Mouse (Mus musculus): ENCODE measurements around the gene Iqcf1. TPM values are rescaled to one million over a fixed set of nuclear protein-coding genes. Genes with fewer than 3 reads are reported as not detected.
A peak's percentile ranks its signal among the peaks of the same experiment; 100 is the strongest.

Iqcf1 gene
- polyA plus RNA-seq (2016; fragmentation: Nextera tagmentation; extraction: Ambion mirVana): not detected in 2 replicates

DNA sequence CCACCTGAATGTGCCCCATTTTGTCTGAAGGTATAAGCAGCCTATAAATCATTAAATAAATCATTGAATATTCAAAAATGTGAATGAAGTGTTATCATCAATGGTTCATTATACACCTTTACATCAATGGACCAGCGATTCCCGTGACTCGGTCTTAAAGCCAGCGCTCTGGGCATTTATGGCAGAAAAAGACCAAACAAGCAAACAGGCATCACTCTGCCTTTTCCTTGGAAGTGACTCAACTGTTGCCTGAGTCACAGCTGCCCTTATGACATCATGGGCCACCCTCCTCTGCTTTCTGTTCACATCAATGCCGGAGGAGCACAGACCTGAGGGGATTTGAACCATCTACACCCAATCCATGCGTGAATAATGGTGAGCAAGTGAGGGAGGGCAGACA is at the start of gene Iqcf1:
TSS of gene Iqcf1 (plus strand) at position 301 of the 400 bp plus-strand sequence.
- DNase-seq (ENCODE audit: low spot score): no peak
- Histone ChIP-seq H3K36me3 (no peaks in the 10 kb centered on the region), H3K9me3 (no peaks in the 10 kb centered on the region), H3K27me3 (ENCODE audit: insufficient read depth, poor library complexity, severe bottlenecking) (peaks cover 3% of the 10 kb centered on the region; the same call in 1 of the 2 replicates), H3K4me1 (no peaks in the 10 kb centered on the region), H3K4me3 (no peak within 1 kb of the TSS), H3K27ac (no peak within 1 kb of the TSS)
- 82% methylated on average over 6 of the region's 6 CpGs for WGBS

DNA sequence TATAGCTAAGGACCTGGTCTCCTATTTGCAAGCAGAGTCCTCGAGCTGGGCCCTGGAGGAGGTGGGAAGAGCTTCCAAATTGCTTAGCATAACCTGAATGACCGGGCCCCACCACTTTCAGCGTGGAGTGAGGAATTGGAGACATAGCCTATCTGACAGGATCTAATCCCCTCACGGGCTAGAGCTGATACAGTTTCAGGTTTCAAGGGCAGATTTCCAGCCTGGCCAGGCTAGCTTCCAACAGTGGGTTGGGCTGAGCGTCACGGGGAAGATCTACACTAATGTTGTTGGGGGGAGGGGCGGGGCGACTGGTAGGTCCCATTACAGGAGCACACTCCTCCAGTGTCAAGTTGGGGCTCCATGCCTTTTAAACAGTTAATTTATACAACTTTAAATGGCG is 49.1 kb upstream of the Iqcf1 start:
- Histone ChIP-seq H3K27me3 (ENCODE audit: insufficient read depth, poor library complexity, severe bottlenecking) (peaks cover 4% of the 10 kb centered on the region; the same call in 1 of the 2 replicates), H3K4me1 (peaks cover 90% of the 10 kb centered on the region), H3K36me3 (no peaks in the 10 kb centered on the region), H3K4me3 (peak overlapping the region; percentile 22; the same call in 1 of the 2 replicates), H3K27ac (peak overlapping the region; percentile 64), H3K9me3 (no peaks in the 10 kb centered on the region)
- WGBS: 8% methylated on average over 9 of the region's 9 CpGs
- no peak for DNase-seq (ENCODE audit: low spot score)

DNA sequence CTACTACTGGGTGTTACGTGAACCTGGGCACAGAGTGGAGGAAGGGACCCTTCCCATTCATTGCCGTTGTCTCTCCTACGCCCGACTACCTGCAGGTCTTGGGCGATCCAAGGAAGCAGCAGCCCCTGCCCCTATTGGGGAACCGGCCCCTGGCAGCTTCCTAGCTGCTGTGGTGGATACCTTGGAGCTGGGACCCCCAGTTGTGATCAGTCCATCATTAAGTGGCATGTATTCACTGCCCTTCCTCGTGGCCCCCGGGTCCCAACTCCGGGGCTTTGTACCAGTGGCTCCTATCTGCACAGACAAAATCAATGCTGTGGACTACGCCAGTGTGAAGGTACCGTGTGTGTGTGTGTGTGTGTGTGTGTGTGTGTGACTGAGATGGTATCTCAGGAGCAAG is 48.5 kb upstream of the Iqcf1 start:
- peaks cover 93% of the 10 kb centered on the region for H3K4me1 ChIP-seq
- H3K9me3 ChIP-seq: no peaks in the 10 kb centered on the region
- WGBS: 69% methylated on average over 11 of the region's 11 CpGs
- H3K36me3 ChIP-seq: 0 out of 2 replicates have a peak, but pooled peaks cover 1% of the 10 kb centered on the region
- H3K4me3 ChIP-seq: peak overlapping the region; percentile 22; the same call in 1 of the 2 replicates
- peak overlapping the region; percentile 39; the same call in 1 of the 2 replicates for H3K27ac ChIP-seq
- H3K27me3 ChIP-seq (ENCODE audit: insufficient read depth, poor library complexity, severe bottlenecking): peaks cover 4% of the 10 kb centered on the region; the same call in 1 of the 2 replicates
- no peak for DNase-seq (ENCODE audit: low spot score)

DNA sequence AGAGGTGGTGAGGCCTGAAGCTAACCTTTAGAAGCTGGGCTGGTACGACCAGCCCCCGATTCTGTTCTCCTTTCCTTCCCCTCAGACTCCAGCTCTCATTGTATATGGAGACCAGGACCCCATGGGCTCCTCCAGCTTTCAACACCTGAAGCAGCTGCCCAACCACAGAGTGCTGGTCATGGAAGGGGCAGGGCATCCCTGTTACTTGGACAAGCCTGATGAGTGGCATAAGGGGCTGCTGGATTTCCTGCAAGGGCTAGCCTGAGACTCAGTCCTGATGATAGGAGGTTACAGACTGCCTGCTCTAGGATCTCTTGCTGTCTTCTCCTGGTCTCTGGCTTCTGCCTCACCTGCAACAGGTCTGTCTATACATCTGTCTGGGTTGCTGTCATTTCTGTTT is 47.9 kb upstream of the Iqcf1 start:
- Histone ChIP-seq H3K4me3 (no peak overlapping the region), H3K36me3 (0 out of 2 replicates have a peak, but pooled peaks cover 7% of the 10 kb centered on the region), H3K9me3 (no peaks in the 10 kb centered on the region), H3K27me3 (ENCODE audit: insufficient read depth, poor library complexity, severe bottlenecking) (peaks cover 4% of the 10 kb centered on the region; the same call in 1 of the 2 replicates), H3K27ac (peak overlapping the region; percentile 39), H3K4me1 (peaks cover 98% of the 10 kb centered on the region)
- 48% methylated on average over 2 of the region's 2 CpGs for WGBS
- DNase-seq (ENCODE audit: low spot score): no peak

DNA sequence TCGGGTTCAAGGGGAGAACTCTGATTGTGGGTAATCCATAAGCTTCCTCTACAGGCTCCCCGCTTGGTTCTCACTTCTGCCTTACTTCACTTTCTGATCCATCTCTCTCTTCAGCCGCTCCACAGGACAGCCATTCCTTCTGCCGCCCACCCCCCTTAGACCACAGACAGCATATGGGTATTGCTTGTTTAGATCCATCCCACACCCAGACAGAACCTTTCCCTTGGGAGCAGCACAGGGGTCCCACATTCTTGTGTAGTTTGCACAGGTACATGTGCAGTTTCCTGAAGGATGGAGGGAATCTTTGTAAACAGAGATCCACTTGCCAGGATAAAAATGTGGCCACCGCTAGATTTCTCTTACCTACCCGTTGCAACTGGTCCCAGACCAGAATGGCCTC is 47.4 kb upstream of the Iqcf1 start:
- Histone ChIP-seq H3K36me3 (0 out of 2 replicates have a peak, but pooled peaks cover 10% of the 10 kb centered on the region), H3K9me3 (no peaks in the 10 kb centered on the region), H3K27ac (peak overlapping the region; percentile 94), H3K27me3 (ENCODE audit: insufficient read depth, poor library complexity, severe bottlenecking) (peaks cover 4% of the 10 kb centered on the region; the same call in 1 of the 2 replicates), H3K4me3 (peak overlapping the region; percentile 87), H3K4me1 (peaks cover 98% of the 10 kb centered on the region)
- no peak for DNase-seq (ENCODE audit: low spot score)
- 30% methylated on average over 6 of the region's 6 CpGs for WGBS

DNA sequence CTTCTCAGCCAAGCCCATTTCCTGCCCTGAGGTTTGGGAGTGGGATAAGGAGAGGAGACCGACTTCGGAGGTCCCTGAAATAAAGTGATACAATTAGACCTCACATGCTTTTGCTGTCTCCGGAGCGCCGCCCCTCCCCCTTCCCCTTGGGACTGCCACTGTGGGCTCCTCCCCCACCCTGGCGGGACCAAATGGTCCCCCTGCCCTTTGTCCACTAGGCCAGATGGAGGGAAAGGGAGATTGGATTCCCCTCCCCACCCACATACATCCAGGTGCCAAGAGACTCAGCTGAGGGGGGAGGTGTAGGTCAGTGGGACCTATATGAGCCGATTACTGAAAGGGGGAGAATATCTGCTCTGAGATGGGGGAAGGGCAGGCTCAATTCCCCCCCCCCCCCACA is 46.9 kb upstream of the Iqcf1 start:
- Histone ChIP-seq H3K27ac (peak overlapping the region; percentile 94), H3K4me1 (peaks cover 98% of the 10 kb centered on the region), H3K27me3 (ENCODE audit: insufficient read depth, poor library complexity, severe bottlenecking) (peaks cover 4% of the 10 kb centered on the region; the same call in 1 of the 2 replicates), H3K4me3 (peak overlapping the region; percentile 87), H3K36me3 (0 out of 2 replicates have a peak, but pooled peaks cover 10% of the 10 kb centered on the region), H3K9me3 (no peaks in the 10 kb centered on the region)
- DNase-seq (ENCODE audit: low spot score): no peak
- WGBS: 4% methylated on average over 7 of the region's 7 CpGs

DNA sequence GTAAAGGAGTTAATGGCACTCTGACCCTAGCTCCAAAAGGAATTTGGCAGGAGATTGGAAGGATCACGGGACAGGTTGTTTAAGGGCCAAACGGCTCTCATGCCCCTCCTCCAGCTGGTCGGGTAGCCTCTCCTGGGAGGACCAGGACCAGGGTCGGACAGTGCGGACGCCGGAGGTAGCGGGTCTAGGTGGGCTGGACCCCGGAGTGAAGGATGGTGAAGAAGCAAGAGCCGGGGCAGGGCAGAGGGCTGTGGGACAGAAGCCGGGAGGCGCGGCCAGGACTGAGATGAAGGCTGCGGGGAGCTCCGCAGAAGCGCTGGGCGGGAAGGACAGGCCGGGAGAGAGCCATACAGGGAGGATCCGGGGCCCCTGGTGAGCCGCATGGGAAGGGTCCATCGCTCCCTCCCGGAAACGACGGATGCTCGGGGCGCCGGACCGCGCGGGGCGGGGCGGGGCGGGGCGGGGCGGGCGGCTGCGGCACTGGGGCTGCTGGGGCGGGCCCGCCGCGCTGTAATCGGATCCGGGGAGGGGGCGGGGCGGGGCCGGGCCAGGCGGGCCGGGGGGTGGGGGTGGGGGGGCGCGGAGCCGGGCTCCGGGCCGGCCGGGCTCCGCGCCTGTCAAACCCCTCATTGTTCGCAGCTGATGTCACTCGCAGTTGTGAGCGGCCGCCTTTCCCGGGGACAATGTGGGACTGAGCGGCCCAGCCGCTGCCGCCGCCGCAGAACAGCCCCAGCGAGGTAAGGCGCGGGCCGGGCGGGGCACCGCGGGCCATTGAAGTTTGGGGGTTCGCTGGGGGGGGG is 46.3 kb upstream of the Iqcf1 start, which contains the start of gene Pcbp4:
TSS of gene Pcbp4 (plus strand) at position 21 of the 800 bp plus-strand sequence.
- Histone ChIP-seq H3K9me3 (no peaks in the 10 kb centered on the region), H3K36me3 (0 out of 2 replicates have a peak, but pooled peaks cover 16% of the 10 kb centered on the region), H3K27ac (peak within 1 kb of the TSS; percentile 94), H3K27me3 (ENCODE audit: insufficient read depth, poor library complexity, severe bottlenecking) (peaks cover 4% of the 10 kb centered on the region; the same call in 1 of the 2 replicates), H3K4me1 (peaks cover 98% of the 10 kb centered on the region), H3K4me3 (peak within 1 kb of the TSS; percentile 87)
- DNase-seq (ENCODE audit: low spot score): peak; percentile 91
- WGBS: 1% methylated on average over 59 of the region's 74 CpGs

DNA sequence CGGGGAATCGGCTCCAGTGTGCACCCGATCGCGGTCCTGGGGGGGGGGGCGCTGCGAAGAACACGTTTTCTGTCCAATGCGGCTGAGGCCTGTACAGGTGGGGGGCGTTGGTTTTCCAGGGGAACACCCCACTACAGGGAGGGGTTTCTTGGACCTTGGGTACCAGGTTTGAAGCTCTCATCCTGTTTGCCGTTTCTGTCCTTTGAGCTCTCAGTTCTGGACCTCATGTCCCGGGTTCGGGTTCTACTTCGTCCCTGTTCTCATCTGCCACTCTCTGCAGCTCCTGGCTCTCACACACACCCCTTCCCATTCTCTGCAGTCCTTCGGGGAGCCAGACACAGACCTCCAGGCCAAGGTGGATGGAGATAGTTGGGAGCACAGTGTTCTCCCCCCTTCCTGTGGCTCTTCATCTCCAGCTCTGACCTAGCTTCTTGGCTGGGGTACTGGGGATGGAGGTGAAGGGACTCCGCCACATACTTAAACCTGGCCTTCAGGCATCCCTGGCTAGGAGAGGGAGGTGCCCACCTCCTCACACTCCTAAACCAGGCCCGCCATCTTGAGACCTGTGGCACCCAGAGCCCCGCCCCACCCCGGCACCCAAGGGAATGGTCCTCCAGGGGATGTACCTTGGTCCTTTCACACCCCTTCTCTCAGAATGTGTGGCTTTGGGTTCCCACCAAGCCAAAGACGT is 45.6 kb upstream of the Iqcf1 start:
- Histone ChIP-seq H3K36me3 (0 out of 2 replicates have a peak, but pooled peaks cover 23% of the 10 kb centered on the region), H3K27ac (peak overlapping the region; percentile 94), H3K4me1 (peaks cover 98% of the 10 kb centered on the region), H3K27me3 (ENCODE audit: insufficient read depth, poor library complexity, severe bottlenecking) (peaks cover 4% of the 10 kb centered on the region; the same call in 1 of the 2 replicates), H3K4me3 (peak overlapping the region; percentile 87), H3K9me3 (no peaks in the 10 kb centered on the region)
- 2% methylated on average over 20 of the region's 20 CpGs for WGBS
- peak; percentile 86 for DNase-seq (ENCODE audit: low spot score)

DNA sequence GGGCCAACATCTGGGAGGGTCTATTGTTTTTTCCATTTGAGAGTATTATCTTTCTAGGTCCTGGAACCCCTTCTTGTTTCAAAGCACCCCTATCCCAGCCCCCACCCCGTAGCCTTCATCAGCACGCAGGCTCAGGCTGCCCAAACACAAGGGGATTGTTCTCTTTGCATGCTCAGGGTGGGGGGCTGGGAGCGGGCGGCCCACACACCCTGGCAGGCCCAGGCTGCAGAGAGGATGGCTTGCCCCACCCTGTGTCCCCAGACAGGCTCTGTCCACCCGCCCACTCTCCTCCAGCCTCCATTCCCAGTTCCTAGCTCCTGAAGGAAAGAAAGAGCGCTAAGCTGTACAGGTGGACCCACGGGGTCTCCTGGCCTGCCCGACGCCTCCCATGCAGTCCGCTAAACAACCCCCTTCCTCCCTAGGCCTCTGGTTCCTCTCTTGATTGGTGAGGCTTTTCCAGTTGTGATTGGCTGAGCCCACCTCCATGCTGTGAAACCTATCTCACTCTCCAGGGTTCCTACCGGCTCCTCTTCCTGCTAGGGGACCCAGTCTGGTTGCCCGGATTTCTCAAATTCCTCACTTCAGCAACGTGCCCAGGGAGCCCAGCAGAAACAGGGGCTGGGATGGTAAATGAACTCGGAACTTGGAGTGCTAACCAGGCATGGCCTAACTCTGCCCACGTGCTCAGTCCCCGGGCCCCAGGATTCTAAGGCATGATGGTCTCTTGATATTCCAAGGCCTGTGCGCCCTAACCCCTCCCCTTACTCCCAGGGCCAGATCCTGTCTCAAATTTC is 44.7 kb upstream of the Iqcf1 start:
- Histone ChIP-seq H3K9me3 (no peaks in the 10 kb centered on the region), H3K4me3 (peak overlapping the region; percentile 87), H3K36me3 (peaks cover 30% of the 10 kb centered on the region; the same call in 1 of the 2 replicates), H3K27ac (peak overlapping the region; percentile 94), H3K4me1 (peaks cover 100% of the 10 kb centered on the region), H3K27me3 (ENCODE audit: insufficient read depth, poor library complexity, severe bottlenecking) (peaks cover under 1% of the 10 kb centered on the region; the same call in 1 of the 2 replicates)
- peak; percentile 85 for DNase-seq (ENCODE audit: low spot score)
- under 1% methylated on average over 17 of the region's 17 CpGs for WGBS

DNA sequence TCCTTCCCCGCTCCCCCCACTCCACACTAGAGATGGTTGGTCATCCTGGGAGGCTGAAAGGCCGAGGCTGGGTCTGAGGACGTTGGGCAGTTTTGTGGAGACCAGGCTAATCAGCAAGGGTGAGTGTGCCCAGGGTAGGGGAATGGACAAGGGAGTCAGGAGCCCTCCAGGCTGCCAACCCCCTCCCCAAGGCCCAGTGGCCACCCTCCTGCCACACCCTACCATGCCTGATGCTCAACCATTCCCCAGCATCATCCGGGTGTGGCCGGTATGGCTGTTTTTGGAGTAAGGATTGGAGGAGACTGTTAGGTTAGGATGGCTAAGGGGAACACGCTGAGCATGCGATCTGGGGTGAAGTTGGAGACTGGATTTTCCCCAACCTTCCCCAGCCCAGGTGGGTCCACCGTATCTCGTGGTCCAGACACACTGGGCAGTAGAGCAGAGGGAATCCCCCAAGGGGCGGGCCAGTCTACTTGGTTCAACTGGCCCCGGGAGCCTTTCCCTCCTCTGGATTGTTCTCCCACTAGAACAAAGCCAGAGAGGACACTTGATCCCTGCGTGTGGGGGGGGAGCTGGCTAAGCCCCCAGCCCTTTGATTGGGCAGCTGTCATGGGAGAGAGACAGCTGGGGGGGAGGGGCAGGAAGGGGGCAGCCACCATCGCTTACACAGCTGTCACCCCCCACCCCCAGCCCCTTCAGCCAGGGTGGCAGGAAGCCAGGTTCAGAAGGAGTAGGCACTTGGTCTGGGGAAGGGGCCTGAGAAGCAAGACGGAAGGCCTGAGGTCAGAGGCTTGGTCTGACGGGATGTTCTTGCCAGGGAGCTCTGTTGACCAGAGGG is 43.2 kb upstream of the Iqcf1 start:
- 42% methylated on average over 15 of the region's 15 CpGs for WGBS
- H3K4me1 ChIP-seq: peaks cover 96% of the 10 kb centered on the region
- H3K9me3 ChIP-seq: no peaks in the 10 kb centered on the region
- peaks cover 44% of the 10 kb centered on the region for H3K36me3 ChIP-seq
- no peaks in the 10 kb centered on the region for H3K27me3 ChIP-seq (ENCODE audit: insufficient read depth, poor library complexity, severe bottlenecking)
- H3K4me3 ChIP-seq: peak overlapping the region; percentile 87
- no peak for DNase-seq (ENCODE audit: low spot score)
- peak overlapping the region; percentile 94 for H3K27ac ChIP-seq

DNA sequence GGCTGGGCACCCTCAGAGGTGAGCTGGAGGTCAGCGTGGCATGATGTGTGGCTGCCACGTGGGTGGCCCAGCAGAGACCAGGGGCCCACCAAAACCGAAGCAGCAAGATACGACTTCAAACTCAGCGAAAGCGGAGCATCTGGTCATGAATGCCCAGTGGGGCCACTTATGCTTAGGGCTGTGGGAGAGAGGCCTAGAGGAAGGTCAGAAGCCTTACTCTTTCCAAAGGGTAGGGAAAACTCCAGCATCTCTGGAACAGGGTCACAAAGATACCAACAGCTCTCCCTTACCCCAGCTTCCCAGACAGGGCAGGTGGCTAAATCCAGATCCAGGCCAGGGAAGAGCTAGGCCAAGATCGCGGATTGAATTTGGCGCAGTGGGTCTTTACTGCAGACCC is 42.6 kb upstream of the Iqcf1 start:
- 60% methylated on average over 9 of the region's 9 CpGs for WGBS
- Histone ChIP-seq H3K4me1 (peaks cover 90% of the 10 kb centered on the region), H3K9me3 (no peaks in the 10 kb centered on the region), H3K36me3 (peaks cover 50% of the 10 kb centered on the region), H3K4me3 (peak overlapping the region; percentile 87), H3K27ac (peak overlapping the region; percentile 94), H3K27me3 (ENCODE audit: insufficient read depth, poor library complexity, severe bottlenecking) (no peaks in the 10 kb centered on the region)
- no peak for DNase-seq (ENCODE audit: low spot score)
